Mouse (Mus musculus) forelimb bud, embryonic 11.5 days (tissue): ENCODE results near the gene Ndc1.
"Not testable (repeated sequence)": the region's sequence is repeated elsewhere in the genome, so short reads cannot be mapped to it uniquely, and the experiment has no call there.

Experiments
- DNase-seq: peaks from one replicate; pipeline ENCODE4 v3.0.0-alpha.2; 2012; ENCODE audit warnings: low read depth, low spot score

The Ndc1 gene

DNA sequence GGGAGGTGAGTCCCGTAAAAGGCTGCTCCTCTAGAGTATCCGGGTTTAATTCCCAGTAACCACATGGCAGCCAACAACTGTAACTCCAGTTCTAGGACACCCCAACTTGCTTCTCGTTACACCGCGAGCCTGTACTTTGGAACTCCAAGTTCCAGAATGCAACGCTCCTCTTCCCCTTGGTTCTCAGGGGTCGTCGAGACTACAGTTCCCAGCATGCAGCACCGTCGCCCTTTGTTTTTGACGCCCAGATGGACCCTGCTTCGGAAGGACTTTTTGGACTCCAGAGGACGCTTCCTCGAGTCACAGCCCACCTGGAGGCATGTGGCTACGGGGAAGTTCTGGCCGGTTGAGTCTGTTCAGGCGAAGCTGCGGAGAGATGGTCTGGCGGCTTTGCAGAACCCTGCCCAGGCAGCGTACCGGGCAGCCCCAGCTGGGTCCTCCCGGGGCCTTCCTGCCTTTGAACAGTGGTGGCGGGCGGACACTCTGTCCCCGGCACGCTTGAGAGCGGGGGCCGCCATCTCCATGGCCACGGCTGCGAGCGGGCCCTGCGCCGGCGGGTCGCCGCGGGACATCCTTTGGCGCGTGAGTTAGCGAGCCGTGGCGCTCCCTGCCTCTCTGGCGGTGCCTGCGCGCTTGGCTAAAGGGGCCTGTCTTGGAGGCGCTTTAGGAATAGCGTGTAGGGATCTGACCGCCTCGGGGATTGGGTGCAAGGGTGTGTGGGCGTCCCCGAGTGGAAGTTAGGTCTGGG lies at the start of gene Ndc1:
Gene Ndc1 (plus strand): TSS at position 218 of the 748 bp plus-strand sequence.
- DNase-seq = peak; percentile 88

DNA sequence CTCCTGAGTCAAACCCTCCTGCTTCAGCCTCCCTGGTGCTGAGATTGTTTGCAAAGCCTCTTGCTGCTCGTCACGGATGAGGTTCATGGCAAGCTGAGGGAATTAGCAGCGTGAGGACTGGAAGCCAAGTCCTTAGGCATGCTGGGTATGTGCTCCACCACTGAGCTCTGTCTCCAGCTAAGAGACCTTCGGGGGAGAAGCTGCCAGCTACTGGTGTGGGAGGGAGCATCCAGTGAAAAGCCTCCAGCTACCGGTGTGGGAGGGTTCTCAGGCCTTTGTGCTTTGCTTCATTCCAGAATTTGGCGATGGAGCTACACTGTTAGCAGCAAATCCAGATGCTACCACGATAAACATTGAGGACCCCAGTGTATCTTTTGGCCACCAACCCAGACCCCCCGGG lies 48.9 kb upstream of the Ndc1 start:
- no peak for DNase-seq

DNA sequence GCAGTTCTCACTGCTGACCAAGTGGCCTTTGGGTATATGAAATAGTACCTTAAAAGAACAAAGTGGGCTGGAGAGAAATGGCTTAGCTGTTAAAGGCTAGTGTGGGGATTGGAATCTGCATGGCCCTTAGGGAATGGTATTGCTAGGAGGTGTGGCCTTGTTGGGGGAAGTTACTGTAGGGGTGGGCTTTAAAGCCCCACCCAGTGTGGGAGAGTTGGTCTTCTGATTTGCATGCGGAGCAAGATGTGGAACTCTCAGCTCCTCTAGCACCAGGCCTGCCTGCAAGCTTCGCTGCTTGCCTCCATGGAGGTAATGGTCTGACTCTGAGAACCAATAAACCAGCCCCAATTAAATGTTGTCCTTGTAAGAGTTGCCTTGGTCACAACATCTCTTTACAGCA lies 46.5 kb upstream of the Ndc1 start:
- peak; percentile 8 for DNase-seq

DNA sequence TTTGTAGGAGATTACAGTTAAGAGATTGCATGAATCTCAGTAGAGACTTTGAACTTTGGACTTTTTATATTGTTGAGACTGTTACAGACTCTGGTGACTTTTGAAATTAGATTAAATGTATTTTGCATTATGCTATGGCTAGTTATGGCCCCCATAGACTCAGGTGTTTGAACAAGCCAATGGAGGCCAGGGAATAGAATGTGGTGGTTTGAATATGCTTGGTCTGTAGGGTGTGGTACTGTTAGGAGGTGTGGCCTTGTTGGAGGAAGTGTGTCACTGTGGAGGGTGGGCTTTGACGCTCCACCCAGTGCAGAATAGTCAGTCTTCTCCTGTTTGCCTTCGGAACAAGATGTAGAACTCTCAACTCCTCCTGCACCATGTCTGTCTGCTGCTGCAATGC lies 44.5 kb upstream of the Ndc1 start:
- DNase-seq = no peak

DNA sequence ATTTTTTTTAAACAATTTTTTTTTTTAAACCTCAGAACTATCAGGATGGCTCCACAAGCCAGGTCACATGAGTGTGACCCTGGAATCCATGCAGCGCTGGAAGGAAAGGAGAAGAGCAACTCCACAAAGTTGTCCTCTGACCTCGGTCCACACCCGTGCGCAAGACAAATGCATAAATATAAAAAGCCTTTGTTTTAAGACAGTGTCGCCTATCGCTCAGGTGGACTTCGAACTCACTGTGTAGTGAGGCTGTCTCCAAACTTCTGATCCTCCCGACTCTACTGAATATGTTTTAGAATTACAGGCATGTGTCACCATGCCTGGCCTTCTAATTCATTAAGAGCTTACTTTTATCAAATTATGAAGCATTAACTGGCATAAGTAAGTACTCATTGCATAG lies 39.1 kb upstream of the Ndc1 start:
- DNase-seq = no peak

DNA sequence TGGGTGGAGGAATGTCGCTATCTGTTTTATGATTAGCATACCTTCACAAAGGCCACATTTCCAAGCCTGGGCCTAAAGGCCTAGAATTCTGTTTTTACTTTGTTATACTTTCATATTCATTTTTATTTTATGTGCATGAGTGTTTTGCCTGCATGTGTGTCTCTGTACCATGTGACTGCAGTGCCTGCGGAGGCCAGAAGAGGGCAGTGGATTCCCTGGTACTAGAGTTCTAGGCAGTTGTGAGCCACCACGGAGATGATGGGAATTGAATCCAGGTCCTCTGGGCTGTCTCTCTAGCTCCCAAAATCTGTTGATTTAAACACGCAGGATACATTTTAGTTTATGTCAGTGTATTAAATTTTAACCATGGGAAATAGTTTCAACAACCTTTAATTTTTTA lies 34.1 kb upstream of the Ndc1 start:
- no peak for DNase-seq

DNA sequence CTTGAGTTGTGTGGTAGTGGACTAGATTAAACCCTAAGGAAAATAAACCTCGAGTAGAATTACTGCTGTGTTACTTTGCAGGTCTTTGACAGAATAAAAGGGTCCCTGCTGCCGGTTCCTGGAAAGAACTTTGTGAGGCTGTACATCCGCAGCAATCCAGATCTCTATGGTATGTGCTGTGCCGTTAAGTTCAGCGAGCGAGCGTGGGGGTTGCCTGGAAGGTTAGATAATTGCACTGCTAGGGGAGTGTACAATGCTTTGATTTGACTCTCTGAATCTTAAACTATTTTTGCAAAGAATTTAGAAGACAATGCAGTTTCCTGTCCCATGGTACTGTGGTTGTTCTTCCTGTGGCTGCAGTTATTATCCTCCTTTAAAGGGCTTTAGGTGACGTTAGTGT lies 31.2 kb upstream of the Ndc1 start:
- DNase-seq = no peak

DNA sequence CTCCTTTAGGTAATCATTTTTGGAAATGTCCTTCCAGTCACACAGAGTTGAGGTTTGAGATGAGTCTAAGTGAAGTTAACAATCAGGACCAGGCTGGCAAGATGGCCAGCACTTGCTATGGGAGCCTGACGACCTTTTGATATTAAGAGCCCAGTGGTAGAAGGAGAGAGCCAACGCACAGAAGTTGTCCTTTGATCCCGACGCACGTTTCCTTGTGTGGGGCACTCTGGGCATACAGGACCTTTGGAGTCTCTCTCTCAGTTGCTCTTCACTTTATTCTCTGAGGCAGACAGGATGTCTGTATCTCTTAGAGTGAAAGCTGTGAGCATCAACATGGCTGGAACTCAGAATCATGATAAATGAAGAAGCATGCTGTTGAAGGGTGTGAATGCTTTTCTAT lies 30.1 kb upstream of the Ndc1 start:
- DNase-seq = no peak

DNA sequence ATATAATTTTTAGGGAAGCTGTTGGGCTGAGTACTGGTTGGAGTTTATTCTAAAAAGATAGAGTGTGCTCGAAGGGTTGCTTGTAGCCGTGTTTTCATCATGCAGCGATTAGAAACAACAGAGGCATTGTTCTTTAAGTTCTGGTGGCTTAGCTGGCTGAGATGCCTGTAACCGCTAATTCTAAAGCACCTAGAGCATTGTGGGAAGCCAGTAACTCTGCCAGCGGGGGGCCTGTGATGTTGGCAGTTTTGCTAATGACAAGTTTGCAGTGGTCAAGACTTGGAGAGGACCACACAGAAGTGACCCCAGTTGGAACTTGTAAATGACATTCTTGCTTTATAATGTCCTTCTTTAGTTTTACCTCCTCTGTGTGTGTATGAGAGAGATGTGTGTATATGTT lies 26.2 kb upstream of the Ndc1 start:
- peak; percentile 63 for DNase-seq

DNA sequence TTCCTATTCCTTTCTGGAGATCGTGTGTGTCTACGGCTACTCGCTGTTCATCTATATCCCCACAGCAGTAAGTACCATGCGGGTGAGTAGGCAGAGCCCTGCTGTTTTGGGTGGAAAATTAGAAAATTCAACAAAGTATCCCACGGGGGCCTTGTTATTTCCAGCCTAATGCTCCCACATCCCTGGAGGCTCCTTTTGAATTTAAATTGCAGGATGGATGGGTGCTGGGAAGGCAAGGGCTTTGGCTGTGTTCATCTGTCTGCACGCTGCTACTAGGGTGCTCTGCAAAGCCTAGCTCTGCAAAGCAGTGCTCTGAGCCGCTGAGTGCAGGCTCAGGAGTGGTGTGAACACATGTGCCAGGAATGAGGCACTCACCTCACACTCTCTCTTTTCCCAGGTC lies 23.0 kb upstream of the Ndc1 start:
- no peak for DNase-seq

DNA sequence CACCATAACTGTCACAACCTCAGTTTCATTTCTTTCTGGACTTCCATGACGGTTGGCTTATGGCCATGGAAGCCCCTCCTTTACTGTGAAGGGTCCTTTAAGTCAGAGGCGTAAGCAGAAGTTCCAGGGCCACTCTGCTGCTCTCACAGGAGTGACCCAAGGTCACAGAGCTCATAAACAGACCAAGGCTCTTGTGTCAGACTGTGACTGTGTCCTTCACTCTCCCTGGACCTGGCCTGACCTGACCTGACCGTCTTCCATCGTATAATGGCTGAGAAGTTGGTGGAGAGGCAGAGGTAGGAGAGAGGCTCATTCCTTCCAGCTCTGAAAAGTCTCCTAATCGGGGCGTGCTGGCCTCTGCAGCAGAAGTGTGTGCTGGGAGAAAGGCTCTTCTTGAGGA lies 20.4 kb upstream of the Ndc1 start:
- DNase-seq = no peak

DNA sequence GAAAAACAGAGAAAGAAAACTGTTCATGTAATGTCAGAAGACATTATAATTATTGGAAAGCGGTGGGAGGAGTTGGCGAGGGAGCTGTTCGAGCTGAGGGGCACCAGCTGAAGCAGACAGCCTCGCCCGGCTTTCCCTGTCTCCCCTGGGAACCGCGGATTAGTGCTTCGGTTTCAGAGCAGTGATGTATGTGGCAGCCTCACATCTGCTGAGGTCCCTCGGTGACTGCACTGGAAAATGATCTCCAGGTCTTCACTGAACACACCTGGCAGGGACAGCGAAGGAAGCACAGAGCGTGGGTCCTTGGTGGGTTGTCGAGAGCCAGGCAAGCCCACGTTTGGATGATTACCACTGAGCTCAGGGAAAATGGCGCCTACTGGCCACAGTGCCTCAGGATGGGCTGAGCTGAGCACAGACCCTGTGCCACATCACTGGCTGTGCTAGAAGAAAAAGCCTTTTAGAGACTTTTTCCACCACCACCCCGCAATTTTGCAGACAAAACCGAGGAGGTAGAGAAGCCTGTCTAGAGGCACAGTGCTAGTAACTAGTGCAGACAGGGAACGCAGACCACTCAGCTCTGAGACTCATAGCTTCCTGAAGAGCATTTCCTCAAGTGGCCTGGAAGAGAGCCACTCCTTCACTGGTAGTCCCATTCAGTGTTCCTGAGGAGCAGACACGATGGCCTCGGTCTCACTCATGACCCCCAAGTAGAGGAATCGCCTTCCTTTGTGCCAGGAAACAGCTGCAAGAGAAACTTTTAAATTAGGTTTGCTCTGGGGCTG lies 18.9 kb upstream of the Ndc1 start:
- DNase-seq = no peak

DNA sequence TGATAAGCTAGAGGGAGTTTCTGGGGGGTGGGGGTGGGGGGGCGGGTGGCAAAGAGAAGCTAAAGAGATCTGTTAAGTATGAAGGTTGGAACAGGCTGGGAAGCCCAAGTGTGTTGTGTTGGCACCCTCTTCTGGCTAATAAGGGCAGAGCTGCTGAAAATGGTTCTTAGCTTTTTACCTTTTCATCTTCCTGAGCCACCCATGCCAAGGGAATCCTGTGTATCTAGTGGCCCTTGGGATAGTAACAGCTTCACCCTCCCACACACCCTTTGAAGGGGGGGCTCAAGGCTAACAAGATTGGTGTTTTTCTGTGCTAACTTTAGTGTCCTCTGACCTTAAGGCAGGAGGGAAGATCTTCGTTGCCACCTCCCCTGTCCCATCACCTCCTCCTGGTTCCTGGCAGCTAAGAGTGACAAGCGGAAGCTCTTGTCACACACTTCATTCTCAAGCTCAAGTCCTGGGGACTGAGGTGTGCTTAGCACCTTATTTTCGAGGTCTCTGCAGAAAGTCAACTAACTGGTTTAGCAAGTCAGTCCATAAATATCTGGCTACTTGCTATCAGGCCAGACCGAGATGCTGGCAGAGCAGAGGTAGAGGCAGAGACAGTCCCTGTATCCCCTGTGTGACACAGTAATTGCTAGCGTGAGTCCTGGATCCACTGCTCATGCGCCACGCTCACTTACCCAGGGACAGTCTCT lies 18.1 kb upstream of the Ndc1 start:
- peak; percentile 31 for DNase-seq

DNA sequence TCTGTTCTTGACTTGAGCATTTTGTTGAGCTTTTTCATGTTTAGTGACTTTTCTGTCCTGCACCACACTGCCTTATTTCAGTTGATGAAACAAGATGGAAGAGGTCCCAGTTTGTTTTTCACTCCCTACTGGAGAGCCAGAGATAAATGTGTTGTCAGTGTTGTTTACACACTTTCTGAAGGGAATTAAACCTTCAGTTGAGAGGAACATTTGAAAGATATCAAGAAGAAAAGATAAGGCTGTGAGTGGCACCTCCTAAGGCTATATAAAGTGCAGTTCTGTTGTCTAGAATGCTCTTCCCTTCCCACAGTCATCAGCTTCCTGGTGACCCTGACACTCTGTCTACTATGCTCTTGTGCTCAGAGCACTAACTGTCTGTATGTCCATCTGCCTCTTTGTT lies 16.2 kb upstream of the Ndc1 start:
- DNase-seq = no peak

DNA sequence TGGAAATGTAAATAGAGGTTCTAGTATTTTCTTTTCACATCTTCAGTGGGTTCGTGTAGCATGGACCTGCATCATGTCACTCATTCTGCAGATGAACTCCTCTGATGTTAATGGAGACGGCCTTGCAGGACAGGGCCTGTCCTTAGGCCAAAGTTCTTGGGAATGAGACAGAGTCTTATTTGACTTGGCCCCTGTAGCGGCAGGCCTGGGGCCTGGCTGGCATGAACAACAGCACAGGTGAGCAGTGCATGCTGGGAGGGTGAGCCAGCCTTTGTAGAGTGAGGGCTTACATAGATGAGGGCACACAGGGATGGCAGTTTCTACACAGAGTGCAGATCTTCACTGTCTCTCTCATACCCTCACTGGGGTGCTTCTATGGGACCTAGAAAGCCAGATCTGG lies 14.0 kb upstream of the Ndc1 start:
- no peak for DNase-seq

DNA sequence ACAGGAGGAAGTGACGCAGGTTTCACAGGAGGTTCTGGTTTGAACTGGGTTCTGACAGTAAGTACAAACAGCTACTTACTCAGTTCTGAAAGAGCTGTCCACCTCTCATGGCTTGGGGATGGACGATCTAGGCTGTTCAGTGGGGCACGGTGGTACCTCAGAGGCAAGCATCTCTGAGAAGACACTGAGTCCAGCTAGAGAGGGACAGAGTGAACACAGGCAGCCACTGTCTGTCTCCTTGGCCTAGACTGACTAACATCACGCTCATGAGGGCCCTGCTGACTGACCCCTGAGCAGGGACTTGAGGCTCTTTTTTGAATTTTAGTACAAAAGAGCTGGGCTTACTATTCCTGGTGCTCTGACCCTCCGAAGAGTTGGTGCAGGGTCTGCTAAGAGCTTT lies 13.5 kb upstream of the Ndc1 start:
- no peak for DNase-seq

DNA sequence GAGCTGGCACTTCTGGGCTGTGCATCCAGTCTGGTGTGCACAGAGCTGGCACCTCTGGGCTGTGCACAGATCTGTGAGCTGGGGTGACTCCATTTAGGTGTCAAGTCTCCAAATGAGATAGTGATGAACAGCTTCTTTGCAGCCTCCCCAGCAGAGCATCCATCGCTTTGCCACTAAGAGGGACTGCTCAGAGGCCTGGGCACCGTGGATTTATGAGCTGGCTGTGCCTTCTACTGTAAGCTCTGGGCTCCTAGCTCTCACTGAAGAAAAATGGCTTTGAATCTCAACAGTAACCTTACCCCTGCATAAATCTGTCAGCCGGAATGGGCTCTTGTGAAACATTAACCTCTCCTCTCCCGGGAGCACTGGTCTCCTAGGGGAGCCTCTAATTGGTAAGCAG lies 13.0 kb upstream of the Ndc1 start:
- peak; percentile 68 for DNase-seq

DNA sequence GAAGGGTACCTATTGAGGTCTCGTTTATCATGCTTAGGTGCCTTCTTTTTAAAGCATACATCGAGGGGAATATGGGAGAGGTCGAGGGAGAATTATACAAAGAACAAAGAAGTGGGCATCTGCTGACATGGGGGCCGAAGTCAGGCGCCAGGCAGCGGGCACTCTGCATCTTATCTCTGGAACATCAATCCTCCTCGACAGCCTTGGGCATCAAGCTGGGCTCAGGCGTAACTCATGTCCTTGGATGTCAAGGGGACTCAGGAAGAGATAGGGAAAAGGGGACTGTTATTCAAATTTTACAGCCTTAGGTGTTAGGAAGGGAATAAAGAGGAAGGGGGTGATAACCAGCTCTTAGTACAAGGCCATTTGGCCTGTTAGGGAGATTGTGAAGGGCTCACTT lies 10.4 kb upstream of the Ndc1 start:
- DNase-seq = not testable (repeated sequence)

DNA sequence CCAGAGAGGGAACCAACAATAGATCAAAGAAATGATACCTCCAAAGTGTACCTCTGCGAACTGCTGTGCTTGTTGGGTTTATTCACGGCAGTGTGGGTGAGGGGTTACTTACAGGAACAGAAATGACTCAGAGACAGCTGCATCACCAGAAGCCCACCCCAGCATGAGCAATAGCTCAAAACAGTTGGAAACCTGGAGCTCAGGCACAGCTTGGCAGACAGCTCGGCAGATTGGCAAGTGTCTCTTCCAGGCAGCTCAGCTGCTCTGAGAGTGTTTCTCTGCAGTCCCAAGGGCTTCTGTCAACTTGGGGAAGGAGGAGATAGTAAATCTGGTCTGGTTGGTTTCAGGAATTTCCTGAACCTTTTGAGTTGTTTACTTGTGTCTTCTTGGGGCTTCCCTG lies 9.1 kb upstream of the Ndc1 start:
- DNase-seq = no peak

DNA sequence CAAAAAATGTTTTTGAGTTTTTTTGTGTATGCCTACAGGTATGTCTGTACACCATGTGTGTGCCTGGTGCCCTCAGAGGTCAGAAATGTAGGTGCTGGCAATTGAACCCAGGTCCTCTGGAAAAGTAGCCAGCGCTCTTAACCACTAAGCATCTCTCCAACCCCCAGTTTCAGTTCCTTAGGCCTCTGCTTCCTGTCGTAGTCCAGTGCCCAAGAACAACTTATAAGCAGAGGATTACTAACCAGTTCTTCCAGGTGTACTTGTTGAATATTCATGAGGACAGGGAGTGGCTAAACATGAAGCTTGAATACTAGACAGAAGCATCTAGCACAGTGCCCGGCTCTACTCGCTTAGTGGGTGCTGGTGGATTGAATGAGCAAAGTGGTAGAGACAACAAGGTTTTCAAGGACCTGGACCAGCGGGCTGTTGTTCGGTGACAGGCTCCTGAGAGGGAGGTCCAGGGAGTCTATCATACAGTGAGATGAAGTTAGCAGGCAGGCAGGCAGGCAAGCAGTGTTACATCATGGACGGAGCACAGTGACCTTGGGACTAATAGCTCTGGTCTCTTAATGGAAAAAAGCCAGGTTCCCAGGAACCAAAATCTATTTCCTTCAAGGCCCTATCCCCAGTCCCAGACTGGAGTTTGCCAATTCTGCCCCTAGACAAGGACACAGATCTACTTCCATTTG lies 7.0 kb upstream of the Ndc1 start:
- DNase-seq = no peak

DNA sequence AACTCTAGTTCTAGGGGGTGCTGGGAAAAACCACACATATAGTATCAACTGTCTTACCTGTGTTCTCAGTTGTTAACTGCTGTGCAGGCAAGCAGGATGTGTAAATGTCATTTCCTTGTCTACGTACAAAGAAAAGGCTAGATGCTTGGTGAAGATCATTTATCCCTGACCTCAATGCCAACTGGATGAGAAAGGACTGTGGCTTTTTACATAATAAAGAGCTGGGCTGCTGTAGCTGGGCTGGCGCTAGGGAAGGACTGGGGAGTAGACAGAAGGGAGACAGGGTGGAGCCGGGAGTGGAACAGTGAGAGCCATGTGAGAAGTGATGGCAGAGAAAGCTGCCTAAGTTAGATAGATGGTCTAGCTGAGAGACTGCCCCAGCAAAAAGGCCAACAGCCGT lies 4.8 kb upstream of the Ndc1 start:
- DNase-seq = no peak

DNA sequence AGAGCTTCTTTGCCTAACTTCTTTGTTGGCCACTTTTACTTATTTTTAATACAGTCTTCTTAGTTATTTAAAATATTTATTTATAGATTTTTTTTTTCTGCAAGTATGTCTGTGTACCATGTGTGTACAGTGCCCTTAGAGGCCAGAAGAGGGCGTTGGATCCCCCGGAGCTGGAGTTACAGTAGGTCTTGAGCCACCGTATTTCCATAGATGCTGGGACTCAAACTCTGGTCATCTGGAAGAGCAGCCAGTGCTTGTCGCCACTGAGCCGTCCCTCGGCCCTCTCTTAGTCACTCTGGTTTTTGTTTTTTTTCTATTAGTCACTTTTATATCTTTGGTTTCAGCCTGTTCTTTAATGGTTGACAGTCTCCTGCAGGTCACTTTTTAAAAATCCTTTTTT lies 4.0 kb upstream of the Ndc1 start:
- DNase-seq = no peak
